17 mouse cellular contexts compared by ENCODE assay signal in the genomic region with DNA sequence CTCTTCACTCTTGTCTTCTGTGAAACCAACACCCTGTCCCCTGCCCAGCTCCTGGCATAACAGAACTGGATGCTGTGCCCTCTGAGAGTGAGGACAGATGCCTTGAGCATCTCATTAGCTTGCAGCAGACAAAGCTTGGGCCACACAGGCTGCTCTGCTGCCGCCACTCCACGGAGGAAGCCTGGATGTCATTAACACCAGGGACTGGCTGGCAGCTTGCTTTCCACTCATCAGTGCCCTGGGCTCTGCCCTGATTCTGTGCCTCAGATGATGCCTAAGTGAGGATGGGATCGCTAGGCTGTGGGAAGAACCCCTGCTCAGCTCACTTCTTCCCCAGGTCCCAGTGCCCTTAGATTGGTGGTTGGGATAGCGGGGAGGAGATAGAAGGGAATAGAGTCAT. TPM values are rescaled to one million over a fixed set of nuclear protein-coding genes. Genes with fewer than 3 reads are reported as not detected.
DNase-seq lines count a peak whose midpoint lies in the region; ATAC-seq and TF ChIP-seq lines count a peak whose summit lies in the region.
"Had no signal": no experiment of that assay in that cellular context is flagged by ENCODE, and none has a peak within 500 bp of the region (broad histone marks: within the 10 kb centered on the region; RNA-seq: fewer than 3 reads in every experiment).

No protein-coding gene starts in this region.

- no peak for DNase-seq in hindbrain, embryonic 10.5 days (ENCODE audit: low spot score)
- DNase-seq in retina, postnatal 1 day = peak; percentile 52
- DNase-seq in retina, embryonic 14.5 days (ENCODE audit: low spot score) = no peak
- DNase-seq in midbrain, postnatal 0 days (ENCODE audit: low spot score) = peak; percentile 56
- no peak for DNase-seq in lung, postnatal 10 days
- DNase-seq: kidney, adult 9 months; right cerebral cortex, postnatal 4 days; thymus, postnatal 25 days had no signal

- H3K9me3 ChIP-seq in forebrain, embryonic 16.5 days (ENCODE audit: control insufficient read depth, low read length) = no peaks in the 10 kb centered on the region
- H3K9me3 ChIP-seq in forebrain, embryonic 15.5 days = no peaks in the 10 kb centered on the region
- H3K9me3 ChIP-seq in hindbrain, embryonic 16.5 days (ENCODE audit: control insufficient read depth, low read length) = no peaks in the 10 kb centered on the region
- no peaks in the 10 kb centered on the region for H3K9me3 ChIP-seq in hindbrain, embryonic 10.5 days
- H3K9me3 ChIP-seq in midbrain, postnatal 0 days (ENCODE audit: low read length) = no peaks in the 10 kb centered on the region
- H3K9me3 ChIP-seq: limb, embryonic 13.5 days; liver, embryonic 12.5 days; stomach, embryonic 15.5 days had no signal

- 36% methylated on average over 4 of the region's 4 CpGs for WGBS in forebrain, embryonic 16.5 days
- WGBS in forebrain, embryonic 15.5 days = 35% methylated on average over 4 of the region's 4 CpGs
- WGBS in hindbrain, embryonic 16.5 days = 39% methylated on average over 4 of the region's 4 CpGs
- WGBS in hindbrain, embryonic 10.5 days = 64% methylated on average over 4 of the region's 4 CpGs
- 35% methylated on average over 4 of the region's 4 CpGs for WGBS in midbrain, postnatal 0 days

- H3K4me3 ChIP-seq in forebrain, embryonic 16.5 days (replicated peaks; ENCODE audit: low read length) = no peak overlapping the region
- no peak overlapping the region for H3K4me3 ChIP-seq in forebrain, embryonic 15.5 days
- no peak overlapping the region for H3K4me3 ChIP-seq in hindbrain, embryonic 16.5 days (ENCODE audit: low read length)
- H3K4me3 ChIP-seq in hindbrain, embryonic 10.5 days = no peak overlapping the region
- H3K4me3 ChIP-seq in midbrain, postnatal 0 days (ENCODE audit: low read depth, low read length) = no peak overlapping the region
- H3K4me3 ChIP-seq: erythroblast, embryonic 14.5 days; gastrocnemius, adult 2 months; limb, embryonic 13.5 days; liver, embryonic 12.5 days; stomach, embryonic 15.5 days had no signal

- no peak overlapping the region for H3K27ac ChIP-seq in forebrain, embryonic 16.5 days (ENCODE audit: low read length)
- H3K27ac ChIP-seq in forebrain, embryonic 15.5 days (replicated peaks) = no peak overlapping the region
- no peak overlapping the region for H3K27ac ChIP-seq in hindbrain, embryonic 16.5 days (ENCODE audit: low read depth, low read length)
- no peak overlapping the region for H3K27ac ChIP-seq in hindbrain, embryonic 10.5 days
- H3K27ac ChIP-seq in midbrain, postnatal 0 days (ENCODE audit: low read depth, low read length) = no peak overlapping the region
- H3K27ac ChIP-seq: gastrocnemius, adult 2 months; limb, embryonic 13.5 days; liver, embryonic 12.5 days; stomach, embryonic 15.5 days had no signal

- no peaks in the 10 kb centered on the region; the same call in 1 of the 2 replicates for H3K4me1 ChIP-seq in forebrain, embryonic 16.5 days (replicated peaks; ENCODE audit: control insufficient read depth, insufficient read depth, low read length)
- H3K4me1 ChIP-seq in forebrain, embryonic 15.5 days = 0 out of 2 replicates have a peak, but pooled peaks cover 3% of the 10 kb centered on the region
- peaks cover 3% of the 10 kb centered on the region for H3K4me1 ChIP-seq in hindbrain, embryonic 16.5 days (ENCODE audit: control insufficient read depth, insufficient read depth, low read depth, low read length)
- H3K4me1 ChIP-seq in hindbrain, embryonic 10.5 days (replicated peaks) = peaks cover 18% of the 10 kb centered on the region
- H3K4me1 ChIP-seq in midbrain, postnatal 0 days (ENCODE audit: insufficient read depth, low read length) = no peaks in the 10 kb centered on the region
- H3K4me1 ChIP-seq: stomach, embryonic 15.5 days had no signal

- TF ChIP-seq CTCF in midbrain, postnatal 0 days (IDR thresholded peaks at IDR 0.05) = no peak

- H3K9ac ChIP-seq in forebrain, embryonic 16.5 days (replicated peaks; ENCODE audit: low read depth, low read length) = no peak overlapping the region
- H3K9ac ChIP-seq in forebrain, embryonic 15.5 days (replicated peaks) = no peak overlapping the region
- no peak overlapping the region for H3K9ac ChIP-seq in hindbrain, embryonic 16.5 days (ENCODE audit: low read depth, low read length)
- no peak overlapping the region for H3K9ac ChIP-seq in midbrain, postnatal 0 days (replicated peaks; ENCODE audit: low read length, poor library complexity, severe bottlenecking)
- H3K9ac ChIP-seq: limb, embryonic 13.5 days; liver, embryonic 12.5 days; stomach, embryonic 15.5 days had no signal

- peak; percentile 49; the same call in 1 of the 2 replicates for ATAC-seq in forebrain, embryonic 16.5 days
- no peak for ATAC-seq in forebrain, embryonic 15.5 days (replicated peaks)
- 0 out of 2 replicates have a peak, but pooled peaks have one; percentile 34 for ATAC-seq in hindbrain, embryonic 16.5 days
- ATAC-seq in midbrain, postnatal 0 days (ENCODE audit: low FRiP score) = no peak
- ATAC-seq: intestine, embryonic 16.5 days had no signal

- H3K27me3 ChIP-seq in forebrain, embryonic 16.5 days (replicated peaks; ENCODE audit: control insufficient read depth, insufficient read depth, low read length) = 0 out of 2 replicates have a peak, but pooled peaks cover 4% of the 10 kb centered on the region
- H3K27me3 ChIP-seq in forebrain, embryonic 15.5 days = no peaks in the 10 kb centered on the region
- H3K27me3 ChIP-seq in hindbrain, embryonic 16.5 days (replicated peaks; ENCODE audit: control insufficient read depth, insufficient read depth, low read length) = no peaks in the 10 kb centered on the region
- peaks cover 37% of the 10 kb centered on the region for H3K27me3 ChIP-seq in hindbrain, embryonic 10.5 days (ENCODE audit: insufficient read depth, poor library complexity, severe bottlenecking)
- no peaks in the 10 kb centered on the region for H3K27me3 ChIP-seq in midbrain, postnatal 0 days (ENCODE audit: insufficient read depth, low read length)
- H3K27me3 ChIP-seq: stomach, embryonic 15.5 days had no signal

- H3K36me3 ChIP-seq in forebrain, embryonic 16.5 days (ENCODE audit: control insufficient read depth, insufficient read depth) = no peaks in the 10 kb centered on the region
- no peaks in the 10 kb centered on the region for H3K36me3 ChIP-seq in forebrain, embryonic 15.5 days
- no peaks in the 10 kb centered on the region for H3K36me3 ChIP-seq in hindbrain, embryonic 16.5 days (ENCODE audit: control insufficient read depth, insufficient read depth, low read length)
- no peaks in the 10 kb centered on the region for H3K36me3 ChIP-seq in hindbrain, embryonic 10.5 days
- H3K36me3 ChIP-seq in midbrain, postnatal 0 days (ENCODE audit: insufficient read depth, low read length) = no peaks in the 10 kb centered on the region
- H3K36me3 ChIP-seq: limb, embryonic 13.5 days; liver, embryonic 12.5 days; stomach, embryonic 15.5 days had no signal

- no peak overlapping the region for H3K4me2 ChIP-seq in forebrain, embryonic 16.5 days (ENCODE audit: low read length)
- H3K4me2 ChIP-seq in forebrain, embryonic 15.5 days (replicated peaks) = no peak overlapping the region
- no peak overlapping the region for H3K4me2 ChIP-seq in hindbrain, embryonic 16.5 days (ENCODE audit: low read length)
- H3K4me2 ChIP-seq in midbrain, postnatal 0 days (ENCODE audit: low read depth, low read length, poor library complexity, severe bottlenecking) = no peak overlapping the region
- H3K4me2 ChIP-seq: limb, embryonic 13.5 days; liver, embryonic 12.5 days; stomach, embryonic 15.5 days had no signal

RNA-seq across cellular contexts. Expression of gene Ube2t, which starts 33.1 kb away (rescaled TPM):
- 23.5 and 25.8 TPM in 2 replicates for polyA plus RNA-seq in forebrain, embryonic 16.5 days (2015; fragmentation: Nextera tagmentation; extraction: Ambion mirVana)
- 26.8 and 30.3 TPM in 2 replicates for polyA plus RNA-seq in forebrain, embryonic 15.5 days (2015; fragmentation: Nextera tagmentation; extraction: Ambion mirVana)
- polyA plus RNA-seq in hindbrain, embryonic 16.5 days (2015; fragmentation: Nextera tagmentation; extraction: Ambion mirVana) = 12.3 and 13.2 TPM in 2 replicates
- polyA plus RNA-seq in hindbrain, embryonic 10.5 days (2016; fragmentation: Nextera tagmentation; extraction: Ambion mirVana) = 47.8 and 62.8 TPM in 2 replicates
- 3.1 and 3.5 TPM in 2 replicates for total RNA-seq in midbrain, postnatal 0 days (2014; rRNA removed)
- polyA plus RNA-seq in midbrain, postnatal 0 days (2015; fragmentation: Nextera tagmentation; extraction: Ambion mirVana) = 3.8 and 5.3 TPM in 2 replicates

RNA-seq across cellular contexts. Expression of gene Ppp1r12b, which starts 39.7 kb away (rescaled TPM):
- polyA plus RNA-seq in forebrain, embryonic 16.5 days (2015; fragmentation: Nextera tagmentation; extraction: Ambion mirVana) = 15.2 and 17.5 TPM in 2 replicates
- polyA plus RNA-seq in forebrain, embryonic 15.5 days (2015; fragmentation: Nextera tagmentation; extraction: Ambion mirVana) = 16.4 and 16.6 TPM in 2 replicates
- 12.8 and 13.4 TPM in 2 replicates for polyA plus RNA-seq in hindbrain, embryonic 16.5 days (2015; fragmentation: Nextera tagmentation; extraction: Ambion mirVana)
- 6.7 and 7.2 TPM in 2 replicates for polyA plus RNA-seq in hindbrain, embryonic 10.5 days (2016; fragmentation: Nextera tagmentation; extraction: Ambion mirVana)
- 37.7 and 43.8 TPM in 2 replicates for total RNA-seq in midbrain, postnatal 0 days (2014; rRNA removed)
- 9.1 and 11.3 TPM in 2 replicates for polyA plus RNA-seq in midbrain, postnatal 0 days (2015; fragmentation: Nextera tagmentation; extraction: Ambion mirVana)

Comparison
In these comparisons a context has a peak if more than half of its experiments do, and no peak if none do; other contexts are left out.
1. ATAC-seq: peak in forebrain, embryonic 16.5 days (single experiment) and hindbrain, embryonic 16.5 days (single experiment); none in forebrain, embryonic 15.5 days (single experiment) and midbrain, postnatal 0 days (single experiment).
2. DNase-seq: peak in retina, postnatal 1 day (single experiment) and midbrain, postnatal 0 days (single experiment); none in hindbrain, embryonic 10.5 days (single experiment), retina, embryonic 14.5 days (single experiment) and lung, postnatal 10 days (single experiment).